Mouse (Mus musculus) liver, postnatal 0 days (tissue): ENCODE measurements around the gene Nrip3. TPM values are rescaled to one million over a fixed set of nuclear protein-coding genes. Genes with fewer than 3 reads are reported as not detected.

ENCODE experiments used
- ATAC-seq: fragments of 200-750 bp; cut with Nextera tagmentation; 2 replicates; pipeline ENCODE4 v1.8.0; 2017; ENCODE audit warnings: mild to moderate bottlenecking, moderate library complexity
- DNase-seq: peaks from one replicate; pipeline ENCODE4 v3.0.0-alpha.2; 2016
- H3K27ac ChIP-seq: fragments of 300-500 bp; sonication (generic); 2 replicates; pipeline ENCODE4 v1.5.1; 2014; ENCODE audit warnings: antibody characterized with exemption, moderate library complexity, mild to moderate bottlenecking, low read depth
- H3K27me3 ChIP-seq: fragments of 300-500 bp; sonication (generic); 2 replicates; pipeline ENCODE4 v1.6.1; 2014; ENCODE audit warnings: low read length, control low read depth, mixed read lengths; ENCODE audit not compliant: insufficient read depth
- H3K36me3 ChIP-seq: fragments of 300-500 bp; sonication (generic); replicated peaks from 2 replicates; pipeline ENCODE4 v1.6.1; 2014; ENCODE audit warnings: mild to moderate bottlenecking, control low read depth, low read length, moderate library complexity, mixed read lengths; ENCODE audit not compliant: insufficient read depth
- H3K4me1 ChIP-seq: fragments of 300-500 bp; sonication (generic); 2 replicates; pipeline ENCODE4 v1.6.1; 2014; ENCODE audit warnings: antibody characterized with exemption, mild to moderate bottlenecking, control low read depth; ENCODE audit not compliant: insufficient read depth
- H3K4me2 ChIP-seq: fragments of 300-500 bp; sonication (generic); 2 replicates; pipeline ENCODE4 v1.6.1; 2014; ENCODE audit warnings: low read depth, mild to moderate bottlenecking, low read length, moderate library complexity, mixed read lengths
- H3K4me3 ChIP-seq: fragments of 300-500 bp; sonication (generic); 2 replicates; pipeline ENCODE4 v1.5.1; 2014; ENCODE audit warnings: low read depth, low read length
- H3K9ac ChIP-seq: fragments of 300-500 bp; sonication (generic); replicated peaks from 2 replicates; pipeline ENCODE4 v1.6.1; 2014; ENCODE audit warnings: mild to moderate bottlenecking, moderate library complexity
- H3K9me3 ChIP-seq: fragments of 300-500 bp; sonication (generic); 2 replicates; pipeline ENCODE4 v1.6.1; 2016; ENCODE audit warnings: mild to moderate bottlenecking, control low read depth, low read length, mixed read lengths
- CTCF ChIP-seq: sonication (generic); IDR thresholded peaks from 2 replicates; pipeline ENCODE4 v1.5.1; 2016; ENCODE audit warnings: antibody characterized with exemption, low read depth
- EP300 ChIP-seq: IDR thresholded peaks from 2 replicates; pipeline ENCODE4 v1.6.1; 2016; ENCODE audit warnings: antibody characterized with exemption, low read depth, mild to moderate bottlenecking
- WGBS: fragments of 180-500 bp; shearing (Covaris S2); extraction: QIAGEN DNeasy Blood & Tissue Kit; methylation state at CpG from one replicate; pipeline ENCODE4 v1.1.7; 2014; ENCODE audit not compliant: insufficient replicate concordance; 5-methylcytosine and 5-hydroxymethylcytosine counted together
- polyA plus RNA-seq: library from polyadenylated mRNA; unstranded; fragments of >200 nt; fragmentation: Nextera tagmentation; extraction: Ambion mirVana; gene quantifications from 2 replicates; pipeline ENCODE4 v1.2.1, GENCODE M21; 2015

Nrip3 gene
- polyA plus RNA-seq, 1 experiment from 2014 or later: 0.28 TPM

DNA sequence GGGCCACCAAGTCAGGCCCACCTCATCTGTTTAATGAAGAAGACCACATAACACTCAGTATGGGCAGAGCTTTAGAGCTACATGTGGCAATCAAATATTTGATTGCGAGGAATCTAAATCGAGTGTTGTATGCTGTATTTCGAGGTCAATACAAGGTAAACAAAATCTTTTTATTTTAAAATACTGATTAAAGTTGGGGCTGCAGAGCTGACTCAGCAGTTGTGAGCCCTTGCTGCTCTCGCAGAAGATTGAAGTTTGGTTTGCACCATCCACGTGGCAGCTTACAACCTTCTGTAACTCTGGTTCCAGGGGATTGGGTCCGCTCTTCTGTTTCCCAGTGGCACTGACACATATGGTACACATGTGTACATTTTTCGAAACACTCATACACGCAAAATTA, 27.8 kb downstream of the Nrip3 start:
- no peak overlapping the region for H3K4me3 ChIP-seq
- no peaks in the 10 kb centered on the region for H3K27me3 ChIP-seq
- H3K9ac ChIP-seq: no peak overlapping the region
- no peak overlapping the region for H3K4me2 ChIP-seq
- no peak for DNase-seq
- no peaks in the 10 kb centered on the region for H3K9me3 ChIP-seq
- H3K36me3 ChIP-seq: no peaks in the 10 kb centered on the region
- WGBS: 82% methylated on average over 8 of the region's 8 CpGs
- peaks cover 14% of the 10 kb centered on the region for H3K4me1 ChIP-seq
- ATAC-seq: no peak
- no peak overlapping the region for H3K27ac ChIP-seq
- TF ChIP-seq EP300: no peak
- no peak for TF ChIP-seq CTCF

DNA sequence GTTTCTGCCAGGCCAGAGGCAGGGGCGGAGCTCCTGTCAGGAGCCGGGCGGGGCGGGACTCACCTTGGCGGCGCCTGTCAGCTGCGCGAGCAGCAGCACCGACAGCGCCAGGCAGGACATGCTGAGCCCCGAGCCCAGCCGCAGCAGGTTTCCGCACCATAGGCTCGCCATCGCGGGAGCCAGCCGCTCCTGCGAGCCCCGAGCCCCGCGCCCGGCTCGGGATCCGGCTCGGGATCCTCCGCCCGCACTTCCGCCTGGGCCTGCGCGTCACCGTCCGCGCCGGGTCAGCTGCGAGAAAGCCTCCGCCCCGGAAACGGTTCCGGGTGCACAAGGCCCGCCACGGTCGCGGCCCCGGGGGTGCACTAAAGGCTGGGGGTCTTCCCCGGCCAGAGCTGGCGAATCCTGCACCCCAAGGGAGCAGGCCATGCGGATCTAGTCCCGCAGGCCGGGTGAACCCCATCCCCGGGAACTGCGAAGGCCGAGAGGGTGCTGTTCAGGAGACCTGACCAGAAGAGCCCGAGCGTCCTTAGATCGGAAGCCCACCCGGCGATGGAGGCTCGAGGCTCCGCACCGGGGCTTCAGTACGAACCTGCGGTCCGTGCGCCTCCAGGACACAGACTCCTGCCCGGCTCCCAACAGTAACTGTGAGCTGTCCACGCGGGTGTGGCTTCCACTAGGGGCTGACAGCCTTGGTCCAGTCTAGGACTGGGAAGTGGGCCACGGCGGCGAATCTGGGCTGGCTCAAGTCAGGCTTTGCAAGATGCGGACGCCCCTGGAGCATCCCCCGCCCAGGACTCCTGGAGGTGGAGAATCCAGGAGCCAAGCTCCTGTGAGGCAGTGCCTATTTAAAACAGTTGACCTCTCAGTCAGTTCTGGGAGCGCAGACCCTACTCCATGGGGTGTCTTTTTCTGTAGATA, 29.6 kb downstream of the Nrip3 start, which contains the start of gene Tmem9b:
Gene Tmem9b (minus strand): TSS at position 868 of the 918 bp plus-strand sequence.
- TF ChIP-seq EP300 (no peak), CTCF (no peak)
- peak; percentile 94 for ATAC-seq
- Histone ChIP-seq H3K4me3 (peak within 1 kb of the TSS; percentile 90), H3K27ac (peak within 1 kb of the TSS; percentile 87), H3K4me2 (peak within 1 kb of the TSS; percentile 84), H3K4me1 (peaks cover 14% of the 10 kb centered on the region), H3K9me3 (no peaks in the 10 kb centered on the region), H3K36me3 (peaks cover 5% of the 10 kb centered on the region; the same call in 1 of the 2 replicates), H3K9ac (peak within 1 kb of the TSS; percentile 81), H3K27me3 (no peaks in the 10 kb centered on the region)
- under 1% methylated on average over 70 of the region's 74 CpGs for WGBS
- DNase-seq: peak; percentile 88

DNA sequence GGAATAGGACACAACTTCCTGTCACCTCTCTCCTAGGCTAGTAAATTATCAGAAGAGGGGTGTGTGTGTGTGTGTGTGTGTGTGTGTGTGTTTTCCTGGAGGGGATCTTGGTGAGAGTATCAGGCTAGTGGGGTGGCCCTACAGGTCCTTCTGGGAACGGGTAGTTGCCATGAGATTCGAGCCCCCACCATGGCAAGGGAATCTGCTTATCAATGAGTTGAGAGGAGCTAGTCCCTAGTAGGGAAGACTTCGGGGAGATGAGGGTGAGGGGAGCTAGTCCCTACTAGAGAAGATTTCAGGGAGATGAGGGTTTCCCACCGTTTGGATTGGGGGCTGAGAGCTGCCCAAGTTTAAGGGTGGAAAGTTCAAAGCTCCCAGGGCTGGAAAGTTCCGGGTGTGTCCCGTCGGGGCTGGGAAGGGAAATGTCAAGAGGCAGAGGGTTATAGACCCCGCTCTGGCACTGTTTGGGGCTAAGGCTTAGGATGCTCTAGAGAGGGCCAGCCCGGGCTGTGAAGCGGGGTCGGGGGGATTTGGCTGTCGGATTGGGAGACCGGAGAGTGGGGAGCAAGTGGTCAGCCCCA, 30.3 kb downstream of the Nrip3 start:
- Histone ChIP-seq H3K4me1 (peaks cover 14% of the 10 kb centered on the region), H3K27me3 (no peaks in the 10 kb centered on the region), H3K4me3 (peak overlapping the region; percentile 90), H3K36me3 (peaks cover 5% of the 10 kb centered on the region; the same call in 1 of the 2 replicates), H3K27ac (peak overlapping the region; percentile 87), H3K9ac (peak overlapping the region; percentile 81), H3K4me2 (peak overlapping the region; percentile 84), H3K9me3 (no peaks in the 10 kb centered on the region)
- WGBS: 1% methylated on average over 13 of the region's 13 CpGs
- DNase-seq (no peak), ATAC-seq (peak; percentile 2; the same call in 1 of the 2 replicates)
- TF ChIP-seq CTCF (no peak), EP300 (no peak)

DNA sequence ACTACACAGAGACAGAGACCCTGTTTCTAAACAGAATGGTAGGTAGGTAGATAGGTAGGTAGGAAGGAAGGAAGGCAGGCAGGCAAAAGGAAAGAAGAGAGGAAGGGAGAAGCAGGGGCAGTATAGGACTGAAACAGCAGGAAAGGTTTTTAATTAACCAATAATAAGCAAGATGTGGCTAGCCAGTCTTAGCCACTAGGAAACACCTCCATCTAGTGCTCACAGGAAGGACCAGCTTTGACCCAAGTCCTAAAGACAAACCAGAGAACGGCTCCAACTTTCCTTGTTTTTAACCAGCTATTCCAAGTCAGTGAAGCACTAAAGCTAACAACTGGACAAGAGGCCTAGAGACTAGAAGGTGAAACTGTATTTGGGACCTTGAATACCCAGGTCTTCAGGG, 34.1 kb downstream of the Nrip3 start:
- H3K9me3 ChIP-seq: no peaks in the 10 kb centered on the region
- H3K27ac ChIP-seq: no peak overlapping the region
- peaks cover 9% of the 10 kb centered on the region for H3K4me1 ChIP-seq
- no peak overlapping the region for H3K4me2 ChIP-seq
- ATAC-seq: no peak
- DNase-seq: no peak
- no peaks in the 10 kb centered on the region for H3K27me3 ChIP-seq
- 66% methylated on average over 1 of the region's 1 CpGs for WGBS
- H3K36me3 ChIP-seq: peaks cover 24% of the 10 kb centered on the region
- no peak overlapping the region for H3K4me3 ChIP-seq
- TF ChIP-seq EP300 (no peak), CTCF (peak; percentile 39; the same call in 1 of the 2 replicates)
- H3K9ac ChIP-seq: no peak overlapping the region

DNA sequence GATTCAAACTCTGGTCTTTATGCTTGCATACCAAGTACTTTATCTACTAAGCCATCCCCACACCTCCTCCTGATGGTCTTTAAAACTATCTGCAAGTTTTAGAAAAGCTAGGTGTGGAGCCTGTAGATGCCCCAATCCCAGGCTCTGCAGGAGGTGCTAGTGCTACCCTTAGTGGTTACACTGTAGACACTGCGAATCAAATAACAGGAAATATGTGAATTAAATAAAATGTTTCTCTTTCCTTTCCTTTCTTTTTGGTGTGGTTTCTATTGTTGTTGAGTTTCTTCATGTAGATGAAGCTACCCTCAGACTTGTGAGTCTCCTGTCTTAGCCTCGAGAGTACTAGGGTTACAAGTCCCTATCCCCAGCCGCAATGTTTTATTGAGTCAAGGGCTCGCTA, 40.1 kb downstream of the Nrip3 start:
- TF ChIP-seq CTCF: no peak
- TF ChIP-seq EP300: no peak
- peaks cover 49% of the 10 kb centered on the region for H3K36me3 ChIP-seq
- H3K9me3 ChIP-seq: no peaks in the 10 kb centered on the region
- H3K27me3 ChIP-seq: no peaks in the 10 kb centered on the region
- H3K4me2 ChIP-seq: no peak overlapping the region
- H3K9ac ChIP-seq: no peak overlapping the region
- no peak overlapping the region for H3K4me3 ChIP-seq
- H3K27ac ChIP-seq: no peak overlapping the region
- no peaks in the 10 kb centered on the region for H3K4me1 ChIP-seq
- DNase-seq (no peak), ATAC-seq (no peak)
- WGBS: 87% methylated on average over 4 of the region's 4 CpGs

DNA sequence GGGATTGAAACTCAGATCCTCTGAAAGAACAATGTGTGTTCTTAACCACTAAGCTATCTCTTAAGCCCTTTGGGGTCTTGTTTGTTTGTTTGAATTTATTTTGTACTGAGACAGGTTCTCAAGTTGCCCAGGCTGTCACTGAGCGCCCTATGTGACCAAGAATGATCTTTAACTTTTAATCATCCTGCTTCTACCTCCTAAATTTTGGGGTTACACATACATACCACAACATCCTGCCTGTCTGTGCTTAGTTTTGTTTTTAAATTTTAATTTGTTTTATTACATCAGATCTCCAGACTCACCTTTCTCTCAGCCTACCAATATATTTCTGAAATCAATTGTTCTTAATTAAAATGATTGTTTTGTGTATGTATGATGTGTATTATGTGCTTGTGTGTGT, 40.8 kb downstream of the Nrip3 start:
- no peaks in the 10 kb centered on the region for H3K9me3 ChIP-seq
- H3K36me3 ChIP-seq: peaks cover 55% of the 10 kb centered on the region
- no peaks in the 10 kb centered on the region for H3K27me3 ChIP-seq
- DNase-seq (no peak), ATAC-seq (no peak)
- H3K4me2 ChIP-seq: no peak overlapping the region
- H3K9ac ChIP-seq: no peak overlapping the region
- WGBS: 84% methylated on average over 1 of the region's 1 CpGs
- H3K4me3 ChIP-seq: no peak overlapping the region
- no peak overlapping the region for H3K27ac ChIP-seq
- H3K4me1 ChIP-seq: no peaks in the 10 kb centered on the region
- TF ChIP-seq EP300 (no peak), CTCF (no peak)
